9 mouse cellular contexts compared by ENCODE assay signal in genomic region chr13:46929719-46930658, GRCm38 (mm10). TPM values are rescaled to one million over a fixed set of nuclear protein-coding genes. Genes with fewer than 3 reads are reported as not detected.
A peak's percentile ranks its signal among the peaks of the same experiment; 100 is the strongest.
DNase-seq lines count a peak whose midpoint lies in the region; ATAC-seq and TF ChIP-seq lines count a peak whose summit lies in the region.
"Had no signal": no experiment of that assay in that cellular context is flagged by ENCODE, and none has a peak within 500 bp of the region (broad histone marks: within the 10 kb centered on the region; RNA-seq: fewer than 3 reads in every experiment).

Kif13a (minus strand) TSS chr13:46929867.

- H3K36me3 ChIP-seq in heart, embryonic 13.5 days, result peaks cover 11% of the 10 kb centered on the region
- peaks cover 4% of the 10 kb centered on the region; the same call in 1 of the 2 replicates for H3K36me3 ChIP-seq in liver, embryonic 11.5 days (ENCODE audit: control insufficient read depth, insufficient read depth, low read length)
- no peaks in the 10 kb centered on the region for H3K36me3 ChIP-seq in myocyte (ENCODE audit: control insufficient read depth, insufficient read depth)
- H3K36me3 ChIP-seq: G1E had no signal

- peak within 1 kb of the TSS; percentile 98 for H3K9ac ChIP-seq in heart, embryonic 13.5 days
- peak within 1 kb of the TSS; percentile 90 for H3K9ac ChIP-seq in liver, embryonic 11.5 days (ENCODE audit: low read depth, low read length)

- H3K4me1 ChIP-seq in brown adipose tissue, adult 24 weeks (ENCODE audit: control insufficient read depth, insufficient read depth, insufficient read length, low read length), result peaks cover 6% of the 10 kb centered on the region; the same call in 1 of the 2 replicates
- H3K4me1 ChIP-seq in heart, embryonic 13.5 days, result peaks cover 62% of the 10 kb centered on the region
- H3K4me1 ChIP-seq in liver, embryonic 11.5 days (replicated peaks; ENCODE audit: control insufficient read depth, insufficient read depth, low read length), result peaks cover 12% of the 10 kb centered on the region

- H3ac ChIP-seq in myocyte (ENCODE audit: control insufficient read depth, insufficient read length), result peak within 1 kb of the TSS; percentile 94

- H3K27me3 ChIP-seq in heart, embryonic 13.5 days (replicated peaks), result no peaks in the 10 kb centered on the region
- no peaks in the 10 kb centered on the region for H3K27me3 ChIP-seq in liver, embryonic 11.5 days (replicated peaks; ENCODE audit: control insufficient read depth, insufficient read depth, low read length)
- H3K27me3 ChIP-seq in myocyte (ENCODE audit: control insufficient read depth, insufficient read depth, insufficient read length), result no peaks in the 10 kb centered on the region

- H3K9me3 ChIP-seq in heart, embryonic 13.5 days, result no peaks in the 10 kb centered on the region
- H3K9me3 ChIP-seq in liver, embryonic 11.5 days (ENCODE audit: control insufficient read depth, low read length), result no peaks in the 10 kb centered on the region

- peak; percentile 60 for TF ChIP-seq POLR2A in myocyte (IDR thresholded peaks at IDR 0.05; ENCODE audit: insufficient read length, low read depth)

- peak within 1 kb of the TSS; percentile 91 for H3K27ac ChIP-seq in brown adipose tissue, adult 24 weeks (replicated peaks; ENCODE audit: low read depth, low read length)
- H3K27ac ChIP-seq in heart, embryonic 13.5 days (replicated peaks), result peak within 1 kb of the TSS; percentile 99
- peak within 1 kb of the TSS; percentile 96 for H3K27ac ChIP-seq in liver, embryonic 11.5 days (ENCODE audit: low read depth, low read length)

- H3K4me2 ChIP-seq in heart, embryonic 13.5 days, result peak within 1 kb of the TSS; percentile 90
- peak within 1 kb of the TSS; percentile 93 for H3K4me2 ChIP-seq in liver, embryonic 11.5 days
- H3K4me2 ChIP-seq in myocyte (ENCODE audit: low read depth), result peak within 1 kb of the TSS; percentile 98

- peak; percentile 65 to 66 for DNase-seq in B cell, adult 2 months
- DNase-seq in fibroblast of lung, adult 2 months (ENCODE audit: low read depth), result peak; percentile 90
- DNase-seq in kidney, postnatal 10 days, result peak; percentile 92
- peak; percentile 82 for DNase-seq in liver, embryonic 11.5 days (ENCODE audit: low spot score)
- peak; percentile 68 to 80 for DNase-seq in spleen, postnatal 4 days (ENCODE audit: low spot score in 2 of 2)

- H3K79me2 ChIP-seq in myocyte (ENCODE audit: control insufficient read depth, insufficient read depth), result peaks cover 22% of the 10 kb centered on the region

- H3K4me3 ChIP-seq in brown adipose tissue, adult 24 weeks (ENCODE audit: insufficient read depth, low read depth, low read length), result peak within 1 kb of the TSS; percentile 85
- H3K4me3 ChIP-seq in heart, embryonic 13.5 days, result peak within 1 kb of the TSS; percentile 80
- peak within 1 kb of the TSS; percentile 74 for H3K4me3 ChIP-seq in liver, embryonic 11.5 days (ENCODE audit: low read depth, low read length)
- peak within 1 kb of the TSS; percentile 64 for H3K4me3 ChIP-seq in myocyte

- WGBS in heart, embryonic 13.5 days, result under 1% methylated on average over 91 of the region's 96 CpGs
- WGBS in liver, embryonic 11.5 days, result under 1% methylated on average over 76 of the region's 96 CpGs

- peak; percentile 65 for ATAC-seq in heart, embryonic 13.5 days (ENCODE audit: extremely low read depth, insufficient number of reproducible peaks, low FRiP score, low TSS enrichment)
- peak; percentile 84 for ATAC-seq in liver, embryonic 11.5 days (replicated peaks; ENCODE audit: low FRiP score)

TF ChIP-seq in myocyte, 11 proteins besides CTCF, POLR2A, EP300 and RAD21:
- TF ChIP-seq USF1 (IDR thresholded peaks at IDR 0.05; ENCODE audit: low read depth) (no peak), TCF3 (IDR thresholded peaks at IDR 0.05; ENCODE audit: insufficient read length, low read depth) (no peak), MAX (IDR thresholded peaks at IDR 0.05; ENCODE audit: low read depth) (no peak), POLR2AphosphoS2 (IDR thresholded peaks at IDR 0.05; ENCODE audit: insufficient read length, low read depth) (peak; percentile 19), CEBPB (IDR thresholded peaks at IDR 0.05; ENCODE audit: insufficient read depth, poor library complexity, severe bottlenecking) (peak; percentile 67; the same call in 1 of the 2 replicates), MYOG (IDR thresholded peaks at IDR 0.05; ENCODE audit: control insufficient read depth in 1 of 3, insufficient read depth in 1 of 3, insufficient read length in 2 of 3, low read depth in 2 of 3) (peak in 1 of 3 experiments; percentile 1), SRF (IDR thresholded peaks at IDR 0.05; ENCODE audit: control insufficient read depth, insufficient read length, low read depth) (peak; percentile 12), MYOD1 (IDR thresholded peaks at IDR 0.05; ENCODE audit: control insufficient read depth in 1 of 3, insufficient read length in 2 of 3, low read depth in 2 of 3) (no peak), TCF12 (IDR thresholded peaks at IDR 0.05; ENCODE audit: insufficient read depth, poor library complexity, severe bottlenecking) (no peak), E2F4 (IDR thresholded peaks at IDR 0.05; ENCODE audit: insufficient read depth) (no peak), REST (IDR thresholded peaks at IDR 0.05; ENCODE audit: insufficient read depth, insufficient read length) (no peak)

RNA-seq across cellular contexts. Expression of gene Kif13a, which starts in this region (rescaled TPM):
- polyA plus RNA-seq in brown adipose tissue, adult 24 weeks (2012; ENCODE audit: insufficient read depth, insufficient read length, missing spikeins), result 8.9 and 15.1 TPM in 2 replicates
- polyA plus RNA-seq in heart, embryonic 13.5 days (2015; fragmentation: Nextera tagmentation; extraction: Ambion mirVana), result 22.9 and 32.9 TPM in 2 replicates
- 9.3 and 13.8 TPM in 2 replicates for polyA plus RNA-seq in liver, embryonic 11.5 days (2014; fragmentation: Nextera tagmentation; extraction: Ambion mirVana)
- 15.4 TPM for polyA plus RNA-seq in myocyte (2012; fragmentation: generic; extraction: Trizol)
- polyA plus RNA-seq: G1E had no signal

Comparison
In these comparisons a context has a peak if more than half of its experiments do, and no peak if none do; other contexts are left out.
1. Peak in every context shown above with its lines: DNase-seq, ATAC-seq, H3K4me3 ChIP-seq and H3K27ac ChIP-seq.